Mouse (Mus musculus) layer of hippocampus, adult 8-10 months (tissue): ENCODE data around the gene Crat. TPM values are rescaled to one million over a fixed set of nuclear protein-coding genes. Genes with fewer than 3 reads are reported as not detected.

Source experiments
- DNase-seq, 2 experiments: peaks; one replicate each; pipeline ENCODE4 v3.0.0; 2022; ENCODE audit warnings: low spot score in 2 of 2
- total RNA-seq, 4 experiments: library from RNA; stranded (reverse); gene quantifications; 2 replicates each; pipeline ENCODE4 v1.2.4; 2022

The Crat gene
- total RNA-seq, result 10 to 100 TPM; 48.9 to 59.3 (median 50.7) TPM

GRCm38 (mm10) chr2:30415157-30415935 is at the start of gene Crat:
Crat (minus strand) TSS chr2:30415813.
- DNase-seq, result peak; percentile 92 to 93

- no peak for DNase-seq
Observed at GRCm38 (mm10) chr2:30464411-30464810, 48.8 kb upstream of the Crat start.

- peak in 1 of 2 experiments; percentile 46 for DNase-seq
Observed at GRCm38 (mm10) chr2:30463904-30464330, 48.3 kb upstream of the Crat start.

- no peak for DNase-seq
Observed at GRCm38 (mm10) chr2:30463341-30463761, 47.7 kb upstream of the Crat start.

GRCm38 (mm10) chr2:30459241-30459640 is 43.6 kb upstream of the Crat start:
- DNase-seq, result no peak

- no peak for DNase-seq
Observed at GRCm38 (mm10) chr2:30458349-30458748, 42.7 kb upstream of the Crat start.

- no peak for DNase-seq
Observed at GRCm38 (mm10) chr2:30456104-30456980, 40.7 kb upstream of the Crat start.

- DNase-seq, result no peak
Observed at GRCm38 (mm10) chr2:30454587-30454986, 39.0 kb upstream of the Crat start.

- no peak for DNase-seq
Observed at GRCm38 (mm10) chr2:30453570-30453969, 38.0 kb upstream of the Crat start.

GRCm38 (mm10) chr2:30451525-30451924 is 35.9 kb upstream of the Crat start:
- no peak for DNase-seq

- DNase-seq, result no peak
Observed at GRCm38 (mm10) chr2:30450530-30450929, 34.9 kb upstream of the Crat start.

GRCm38 (mm10) chr2:30448371-30448770 is 32.8 kb upstream of the Crat start:
- DNase-seq, result no peak

GRCm38 (mm10) chr2:30446891-30447826 is 31.5 kb upstream of the Crat start:
- DNase-seq, result no peak

GRCm38 (mm10) chr2:30445312-30445711 is 29.7 kb upstream of the Crat start:
- no peak for DNase-seq

GRCm38 (mm10) chr2:30444450-30444849 is 28.8 kb upstream of the Crat start:
- DNase-seq, result no peak

- DNase-seq, result no peak
Observed at GRCm38 (mm10) chr2:30444006-30444405, 28.4 kb upstream of the Crat start.

- DNase-seq, result no peak
Observed at GRCm38 (mm10) chr2:30443281-30443680, 27.7 kb upstream of the Crat start.

GRCm38 (mm10) chr2:30442498-30442890 is 26.9 kb upstream of the Crat start:
- DNase-seq, result no peak

GRCm38 (mm10) chr2:30441518-30442497 is 26.2 kb upstream of the Crat start:
- DNase-seq, result peak; percentile 65 to 80
